Mouse (Mus musculus) T-helper 1 cell (primary cell): ENCODE data around the gene Pdgfa.

Source experiments
- in situ Hi-C: fragments of 300-600 bp; cut with MboI, MseI; formaldehyde crosslinking; loops from one replicate; pipeline ENCODE4 v1.15.1; 2025; ENCODE audit warnings: high pct_unique_total_duplicates

Gene Pdgfa

DNA sequence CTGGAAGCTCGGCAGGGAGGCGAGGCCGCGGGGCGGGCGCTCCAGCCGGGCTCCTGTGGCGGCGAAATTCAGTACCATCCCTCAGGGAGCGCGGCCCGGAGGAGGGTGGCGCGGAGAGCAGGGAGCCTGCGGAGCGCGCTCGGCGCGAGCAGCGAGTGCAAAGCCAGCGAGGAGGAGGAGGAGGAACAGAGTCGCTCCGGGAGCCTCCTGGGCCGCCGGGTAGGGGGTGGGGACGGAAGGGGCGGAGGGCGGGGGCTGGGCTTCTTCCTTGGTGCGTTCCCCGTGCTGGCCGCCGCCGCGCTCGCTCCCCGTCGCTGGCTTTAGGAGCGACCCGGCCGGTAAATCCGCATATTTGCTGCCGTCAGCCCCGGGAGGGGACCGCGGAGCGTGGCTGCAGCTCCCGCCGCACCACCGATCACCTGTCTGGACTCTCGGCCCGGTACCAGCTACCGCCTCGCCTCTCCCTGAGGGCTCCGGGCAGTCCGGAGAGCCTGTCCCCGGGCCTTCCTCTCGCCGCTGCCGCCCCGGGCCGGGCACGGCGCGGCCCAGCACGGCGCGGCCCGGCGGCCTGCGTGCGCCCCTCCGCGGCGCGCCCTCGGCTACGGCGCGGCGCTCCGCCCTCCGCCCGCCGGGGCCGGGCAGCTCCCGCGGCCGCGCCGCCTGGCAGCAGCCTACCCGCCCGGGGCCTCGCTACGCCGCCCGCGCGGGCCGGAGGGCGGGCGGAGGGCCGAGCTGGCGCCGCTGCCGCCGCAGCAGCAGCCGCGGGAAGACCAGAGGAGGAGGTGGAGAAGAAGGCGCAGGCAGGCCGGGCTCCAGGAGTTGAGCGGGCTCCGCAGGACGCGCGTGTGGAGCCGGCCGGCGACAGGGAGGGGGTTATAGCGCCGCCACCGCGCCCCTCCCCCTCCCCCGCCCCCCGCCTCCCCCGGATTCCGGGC is 2.1 kb downstream of the Pdgfa start:
- in situ Hi-C loops, result no loop called here

DNA sequence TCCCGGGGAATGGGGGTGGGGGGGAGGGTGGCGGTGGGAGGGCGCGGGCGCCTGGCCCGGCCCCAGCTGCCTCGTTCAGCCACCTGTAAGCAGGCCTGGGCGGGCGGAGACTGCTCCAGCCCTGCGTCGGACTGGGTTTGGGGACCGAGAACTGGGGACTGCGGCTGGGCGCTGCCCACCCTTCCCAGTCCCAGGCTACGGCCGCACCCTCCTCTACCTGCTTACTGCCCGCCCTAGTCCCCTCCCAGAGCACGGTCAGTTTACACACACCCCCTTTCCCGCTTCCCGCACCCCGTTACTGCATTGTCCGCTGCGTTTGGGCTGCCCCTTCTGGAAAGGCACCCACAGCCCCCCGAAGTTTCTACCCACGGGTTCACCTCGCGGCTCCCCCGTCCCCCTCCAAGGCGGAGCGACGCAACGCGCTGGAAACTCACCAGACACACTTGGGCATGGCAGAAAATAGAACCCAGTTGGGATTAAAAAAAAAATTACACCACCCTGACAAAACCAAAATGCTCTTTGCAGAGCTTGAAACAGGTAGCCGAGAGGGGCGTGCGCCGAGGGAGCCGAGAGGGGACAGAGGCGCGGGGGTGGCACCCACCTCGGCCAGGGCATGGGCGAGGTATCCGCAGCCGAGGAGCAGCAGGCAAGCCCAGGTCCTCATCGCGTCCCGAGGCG is 2.9 kb downstream of the Pdgfa start:
- in situ Hi-C loops, result no loop called here

DNA sequence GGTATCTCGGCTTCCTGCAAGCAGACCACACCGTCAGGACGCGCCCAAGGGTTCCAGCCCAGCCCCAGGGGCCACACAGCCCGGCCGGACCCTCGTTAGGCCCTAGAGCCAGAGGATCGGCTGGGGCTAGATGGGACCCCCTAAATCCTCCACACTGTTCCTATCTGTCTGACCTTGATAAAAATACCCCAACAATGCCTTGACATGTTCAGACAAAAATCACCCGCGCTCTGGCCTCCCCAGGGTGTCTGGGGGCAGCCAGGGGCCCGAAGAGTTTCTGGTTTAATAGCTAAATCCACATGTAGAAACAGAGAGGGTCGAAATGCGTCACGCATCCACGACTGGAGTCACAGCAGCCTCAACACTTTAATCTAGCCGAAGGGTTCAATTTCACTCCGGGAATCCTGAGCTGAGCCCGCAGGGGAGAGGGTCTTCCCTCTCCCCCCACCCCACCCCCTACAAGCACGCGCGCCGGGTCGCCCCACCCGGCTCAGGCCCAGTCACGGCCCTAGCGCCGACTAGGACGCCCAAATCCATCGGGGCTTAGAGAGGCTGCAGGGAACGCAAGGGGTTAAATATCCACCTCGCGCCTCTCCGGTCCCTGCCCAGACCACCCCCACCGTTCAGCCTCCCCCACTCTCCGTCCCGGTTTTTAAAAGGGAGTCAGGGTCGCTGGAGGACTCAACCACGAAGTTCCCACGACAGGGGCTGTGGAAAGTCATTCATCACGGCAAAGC is 3.6 kb downstream of the Pdgfa start:
- in situ Hi-C loops, result no loop called here

DNA sequence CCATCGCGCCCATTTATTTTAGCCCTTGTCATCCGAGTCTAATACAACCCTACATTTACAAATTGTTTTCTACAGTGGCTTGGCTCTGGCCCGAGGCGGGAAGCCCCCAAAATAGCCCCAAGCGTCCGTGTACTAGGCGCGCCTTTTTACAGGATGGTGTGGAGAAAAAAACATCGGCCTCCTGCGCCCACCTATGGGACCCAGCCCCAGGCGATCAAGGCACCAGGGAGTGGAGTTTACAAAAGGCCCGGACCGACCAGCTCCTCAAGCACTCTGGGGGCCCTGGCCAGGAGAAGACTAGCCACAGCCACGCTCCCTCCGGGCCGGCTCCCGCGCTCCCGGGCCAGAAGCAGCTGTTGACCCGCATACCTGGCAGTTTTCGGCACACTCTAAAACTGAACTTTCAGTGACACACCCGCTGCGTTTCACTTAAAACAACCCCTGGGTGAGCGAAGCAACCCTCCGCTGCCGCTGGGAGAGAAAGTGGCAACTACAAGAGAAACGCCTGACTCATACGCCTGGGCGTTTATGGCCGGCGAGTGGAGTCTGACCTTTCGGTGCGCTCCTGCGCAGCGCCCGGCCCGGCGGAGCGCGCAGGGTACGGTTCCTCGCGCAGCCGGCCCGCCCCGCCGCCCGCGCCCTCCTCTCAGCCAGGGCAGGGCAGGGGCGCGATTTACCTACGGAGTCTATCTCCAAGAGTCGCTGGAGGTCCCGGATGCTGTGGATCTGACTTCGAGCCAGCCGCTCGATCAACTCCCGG is 4.4 kb downstream of the Pdgfa start:
- in situ Hi-C loops, result no loop called here

DNA sequence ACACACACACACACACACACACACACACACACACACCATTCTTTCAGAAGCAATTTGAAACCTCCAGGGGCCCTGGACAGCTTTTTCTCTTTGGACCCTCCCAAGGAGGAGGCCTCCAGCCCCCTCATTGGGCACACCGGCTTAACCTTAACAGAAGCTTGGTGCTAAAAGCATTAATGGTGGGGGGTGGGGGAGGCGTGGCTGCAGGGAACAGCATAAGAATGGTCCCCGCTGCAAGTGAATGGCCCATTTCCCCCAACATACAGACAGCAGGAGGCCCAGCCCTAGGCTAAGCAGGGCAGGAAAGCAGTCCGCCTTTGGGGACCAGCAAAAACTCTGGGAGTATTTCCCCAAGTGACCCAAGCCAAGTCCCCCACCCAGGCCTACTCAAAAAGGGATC is 5.4 kb downstream of the Pdgfa start:
- in situ Hi-C loops, result no loop called here

DNA sequence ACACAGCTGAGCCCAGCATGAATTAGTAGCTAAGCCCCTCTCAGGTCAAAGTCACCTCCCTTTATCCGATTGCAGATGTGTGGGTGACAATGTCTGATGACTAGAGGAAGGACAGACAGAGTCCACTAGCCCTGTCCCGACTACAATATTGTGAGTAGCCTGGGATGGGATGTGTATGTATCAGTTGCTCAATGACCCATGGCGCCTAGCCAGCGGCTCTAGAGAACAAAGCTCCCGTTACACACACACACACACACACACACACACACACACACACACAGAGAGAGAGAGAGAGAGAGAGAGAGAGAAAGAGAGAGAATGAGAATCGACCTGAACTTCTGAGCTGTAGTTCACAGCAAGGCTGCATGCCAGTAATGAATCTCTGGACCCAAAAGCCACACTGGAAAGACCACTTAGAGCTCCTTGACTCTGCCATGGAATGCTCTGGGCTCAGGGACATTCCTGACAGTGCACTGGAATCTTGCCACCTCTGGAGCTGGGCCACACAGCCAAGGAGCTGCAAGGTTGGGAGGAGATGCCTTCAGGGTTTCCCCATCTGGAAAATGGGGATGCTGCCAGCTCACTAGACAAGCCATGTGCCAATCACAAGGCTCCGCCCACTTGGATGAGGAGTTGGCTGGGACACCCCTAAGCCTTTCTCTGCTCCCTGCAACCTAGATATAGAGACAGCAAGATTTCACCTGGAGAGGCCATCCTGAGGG is 6.3 kb downstream of the Pdgfa start:
- in situ Hi-C loops, result no loop called here

DNA sequence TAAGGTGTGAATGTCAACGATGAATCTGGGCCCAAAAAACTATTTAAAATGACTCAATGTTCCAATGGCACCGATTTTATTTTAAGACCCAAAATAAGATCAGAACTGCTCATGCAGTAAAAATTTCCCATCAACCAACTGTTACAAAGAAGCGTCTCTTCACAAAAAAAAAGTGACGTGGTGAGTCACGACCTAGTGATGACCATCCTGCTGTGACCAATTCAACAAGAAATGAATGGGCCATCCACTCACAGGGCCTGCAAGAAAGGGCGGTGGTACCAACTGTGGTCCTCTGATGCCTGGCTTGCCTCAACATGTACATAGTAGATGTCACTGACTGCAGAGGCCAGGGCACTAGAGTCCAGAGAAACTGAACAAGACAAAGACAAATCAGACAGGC is 7.6 kb downstream of the Pdgfa start:
- in situ Hi-C loops, result no loop called here

DNA sequence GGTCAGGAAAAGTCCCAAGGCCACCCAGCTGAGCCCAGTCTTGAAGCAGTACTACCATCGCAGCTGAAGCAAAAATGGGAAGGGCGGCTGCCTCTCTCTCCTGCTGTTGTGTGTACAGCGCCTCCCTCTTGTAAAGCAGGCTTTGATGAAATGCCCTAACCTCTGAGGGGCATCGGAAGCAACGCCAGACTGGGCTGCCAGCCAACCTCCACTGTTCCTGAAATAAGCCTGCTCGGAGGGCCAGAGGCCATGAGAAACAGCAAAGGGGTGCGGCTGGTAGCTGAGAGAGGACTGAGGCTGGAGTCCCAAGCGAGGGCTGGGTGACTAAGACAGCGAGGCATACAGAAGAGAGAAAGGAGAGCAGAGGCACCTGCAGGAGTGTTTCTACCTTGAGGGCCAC is 8.4 kb downstream of the Pdgfa start:
- in situ Hi-C loops, result no loop called here

DNA sequence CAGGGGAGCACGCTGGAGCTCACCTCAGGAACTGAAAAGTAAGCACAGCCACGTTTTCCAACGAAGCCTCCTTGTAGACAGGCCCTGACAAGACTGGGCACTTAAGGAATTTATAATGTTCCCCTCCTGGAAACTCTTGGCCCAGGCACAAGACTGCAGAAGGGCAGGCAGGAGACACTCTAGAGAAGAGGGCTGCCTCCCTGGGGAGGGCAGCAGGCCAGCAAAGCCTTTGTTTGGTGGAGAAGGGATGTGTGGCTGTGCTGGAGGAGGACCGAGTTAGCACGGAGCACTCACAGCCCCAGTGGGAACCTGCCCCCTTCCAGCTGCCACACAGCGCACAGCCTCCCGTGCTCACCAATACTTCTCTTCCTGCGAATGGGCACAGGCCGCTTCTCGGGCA is 9.2 kb downstream of the Pdgfa start:
- in situ Hi-C loops, result no loop called here

DNA sequence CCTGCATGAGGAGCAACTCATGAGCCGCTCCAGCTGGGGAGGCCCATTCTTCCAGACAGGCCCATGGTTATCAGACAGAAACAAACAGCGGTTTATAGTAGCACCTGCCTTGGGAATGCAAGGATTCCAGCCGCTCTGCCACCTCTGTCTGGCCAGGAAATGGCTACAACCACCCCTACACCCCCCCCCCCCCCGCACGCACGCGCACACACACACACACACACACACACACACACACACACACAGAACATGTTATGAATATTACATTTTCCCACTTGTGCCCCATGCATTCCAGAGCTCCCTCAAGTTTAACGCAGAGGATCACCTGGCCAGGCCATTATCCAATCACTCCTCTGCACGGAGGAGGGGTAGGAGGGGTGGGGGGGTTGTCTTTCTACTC is 15.2 kb downstream of the Pdgfa start:
- in situ Hi-C loops, result no loop called here

DNA sequence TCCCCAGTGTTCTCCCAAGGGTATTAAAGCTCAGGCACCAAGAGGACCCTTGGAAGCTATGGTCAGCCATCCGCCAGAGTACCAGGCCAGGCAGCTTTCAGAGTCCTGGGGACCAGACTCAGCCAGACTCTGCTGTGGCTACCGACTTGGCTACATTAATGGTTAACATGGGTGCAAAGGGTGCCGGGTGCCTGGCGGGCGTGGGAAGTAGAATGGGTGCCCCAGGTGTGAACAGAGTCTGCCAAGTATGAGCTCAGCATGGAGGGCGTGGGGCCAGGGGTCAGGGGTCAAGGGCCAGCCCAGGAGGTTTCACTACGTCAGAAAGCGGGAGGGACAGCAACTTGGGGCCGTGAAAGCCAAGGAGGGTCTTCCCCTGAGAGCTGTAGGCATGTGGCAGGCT is 16.6 kb downstream of the Pdgfa start:
- in situ Hi-C loops, result no loop called here

DNA sequence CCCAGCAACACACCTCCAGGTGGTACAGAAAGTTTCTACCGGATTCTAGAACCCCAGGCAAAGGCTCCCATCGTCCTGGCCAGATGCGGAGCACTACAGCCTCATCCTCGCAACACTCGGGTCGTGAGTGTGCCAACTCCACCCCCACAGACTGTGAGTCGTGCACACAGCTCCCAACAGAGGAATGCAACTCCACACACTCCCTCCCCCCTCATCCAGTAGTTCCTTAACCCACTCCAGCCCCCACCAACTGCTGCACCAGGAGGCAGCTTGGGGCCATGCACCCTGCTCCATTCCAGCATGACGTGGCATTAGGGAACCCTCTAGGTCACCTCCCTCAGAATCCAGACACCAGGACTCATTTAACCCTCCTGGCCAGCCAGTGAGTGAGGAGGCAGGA is 17.3 kb downstream of the Pdgfa start:
- in situ Hi-C loops, result no loop called here

DNA sequence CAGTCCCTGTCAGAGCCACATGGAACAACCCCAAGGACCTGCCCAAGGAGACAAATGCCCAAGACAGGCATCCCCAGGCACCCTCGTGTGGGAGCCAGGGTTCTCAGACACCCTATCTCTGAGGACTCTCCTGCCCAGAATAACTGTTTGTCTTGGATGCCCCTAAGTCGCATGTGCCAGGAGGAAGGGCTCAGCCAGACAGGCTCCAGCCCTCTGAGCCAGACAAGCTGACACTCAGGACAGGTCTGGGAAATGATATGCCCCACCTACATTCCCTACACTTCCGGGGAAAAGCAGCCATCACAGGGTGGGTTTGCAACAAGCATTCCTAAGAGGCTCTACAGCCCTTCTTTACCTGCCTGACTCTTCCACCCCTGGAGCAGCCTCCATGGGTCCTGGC is 19.4 kb downstream of the Pdgfa start:
- in situ Hi-C loops, result no loop called here

DNA sequence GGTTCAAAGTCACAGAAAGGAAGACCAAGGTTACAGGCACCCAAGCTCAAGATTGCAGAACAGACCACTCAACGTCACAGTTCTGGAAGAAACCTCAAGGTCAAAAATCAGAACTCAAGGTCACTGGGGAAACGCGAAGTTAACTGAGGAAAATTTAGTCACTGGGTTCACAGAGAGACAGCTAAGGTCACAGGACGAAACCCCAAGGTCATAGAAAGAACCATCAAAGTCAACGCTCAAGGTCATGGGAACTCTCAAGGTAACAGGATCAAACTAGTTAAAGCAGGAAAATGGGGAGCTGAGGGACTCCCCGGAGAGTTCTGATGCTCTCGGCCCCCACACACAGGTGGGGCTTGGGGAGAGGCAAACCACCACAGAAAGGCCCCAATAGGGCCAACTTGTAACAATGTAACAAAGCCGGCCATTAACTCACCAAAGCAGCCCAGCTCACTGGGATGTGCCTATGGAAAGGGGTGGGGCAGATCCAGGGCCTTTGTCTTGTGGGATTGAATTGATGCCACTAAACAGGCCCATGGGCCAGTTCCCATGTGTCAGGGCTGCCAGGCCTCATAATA is 22.2 kb downstream of the Pdgfa start:
- in situ Hi-C loops, result no loop called here

DNA sequence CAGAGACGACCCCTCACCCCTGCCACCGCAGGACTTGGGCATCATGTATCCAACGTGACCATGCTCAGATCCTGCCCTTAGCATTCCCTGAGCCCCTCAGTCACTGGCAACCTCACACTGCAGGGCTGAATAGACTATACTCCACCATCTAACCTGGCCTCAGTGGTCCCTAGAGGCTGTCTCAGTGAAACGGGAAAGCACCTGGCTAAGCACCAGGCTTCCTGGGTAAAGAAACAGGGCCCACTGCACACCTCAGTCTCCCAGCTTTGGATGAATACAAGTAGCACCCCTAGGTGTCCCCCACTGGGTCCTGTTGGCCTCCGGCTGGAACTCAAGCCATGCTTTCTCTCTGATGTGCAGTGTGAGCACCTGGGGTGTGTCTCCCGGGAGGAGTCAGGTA is 23.7 kb downstream of the Pdgfa start:
- in situ Hi-C loops, result no loop called here

DNA sequence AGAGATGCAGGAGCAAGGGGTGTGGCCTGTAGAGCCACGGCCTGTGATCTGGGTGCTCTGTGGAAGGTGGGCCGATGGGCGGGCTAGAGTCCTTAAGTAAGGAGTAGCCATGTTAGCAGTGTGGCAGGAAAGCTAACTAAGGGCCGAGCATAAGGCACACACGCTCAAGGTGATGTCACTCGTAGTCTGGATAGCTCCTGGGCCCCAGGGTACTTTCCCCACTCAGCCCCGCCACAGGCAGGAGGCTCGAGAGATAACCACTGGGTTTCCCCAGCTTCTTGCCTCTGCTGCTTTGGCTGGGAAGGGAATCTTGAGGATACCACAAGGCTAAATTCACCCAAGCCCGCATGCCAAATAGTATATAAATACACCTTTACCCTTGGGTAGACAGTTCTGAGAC is 25.8 kb downstream of the Pdgfa start:
- in situ Hi-C loops, result no loop called here

DNA sequence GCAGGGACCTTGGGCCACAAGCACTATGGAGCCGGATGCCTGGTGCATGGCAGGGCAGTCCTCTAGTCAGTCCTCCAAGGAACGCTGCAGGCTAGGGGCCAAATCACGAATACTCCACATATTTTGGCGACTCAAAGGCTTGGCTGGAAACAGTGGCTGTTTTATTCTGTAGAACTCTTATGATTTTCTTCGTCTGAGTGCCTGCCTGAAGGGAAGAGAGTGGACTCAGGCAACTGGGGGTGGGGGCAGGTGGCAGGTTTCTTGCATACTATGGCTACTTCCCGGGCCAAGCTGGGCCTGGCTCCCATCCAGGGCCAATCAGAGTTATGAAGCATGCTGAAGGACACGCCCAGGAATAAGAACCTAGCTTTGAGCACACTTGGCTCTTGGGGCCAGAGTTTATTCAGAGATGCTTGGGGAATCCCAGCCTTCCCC is 27.1 kb downstream of the Pdgfa start:
- in situ Hi-C loops, result no loop called here

DNA sequence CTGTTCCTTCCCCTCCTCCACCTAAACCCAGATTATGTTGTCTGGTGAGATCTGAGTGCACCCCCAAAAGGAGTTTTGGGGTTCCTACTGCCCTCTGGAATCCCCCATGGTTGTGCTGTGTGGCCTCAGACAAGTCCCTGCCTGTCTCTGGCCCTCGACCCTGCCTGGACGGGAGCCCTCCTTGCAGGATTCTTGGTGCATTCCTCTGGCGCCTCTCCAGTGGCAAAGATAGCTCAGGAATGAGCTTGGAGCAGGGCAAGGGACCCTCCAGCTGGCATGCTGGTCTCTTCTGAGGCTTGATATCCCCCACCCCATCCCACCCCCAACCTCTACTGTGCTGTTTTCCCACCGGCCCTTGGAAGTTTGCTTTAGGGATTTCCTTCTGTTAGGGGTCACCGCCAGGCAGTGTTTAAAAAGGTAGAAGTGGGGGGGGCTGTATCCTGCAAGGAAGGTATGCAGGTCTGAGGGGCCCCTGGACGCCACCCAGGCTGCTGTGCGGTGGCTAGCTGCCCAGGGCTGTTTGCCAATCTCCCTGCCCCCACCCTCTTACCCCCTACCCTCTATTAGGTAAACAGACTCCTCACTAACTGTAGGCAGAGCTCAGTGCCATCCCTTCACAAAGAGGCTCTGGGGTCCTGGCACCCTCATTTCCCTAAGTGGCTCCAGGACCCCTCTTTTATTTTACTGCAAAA is 31.0 kb downstream of the Pdgfa start:
- in situ Hi-C loops, result no loop called here

DNA sequence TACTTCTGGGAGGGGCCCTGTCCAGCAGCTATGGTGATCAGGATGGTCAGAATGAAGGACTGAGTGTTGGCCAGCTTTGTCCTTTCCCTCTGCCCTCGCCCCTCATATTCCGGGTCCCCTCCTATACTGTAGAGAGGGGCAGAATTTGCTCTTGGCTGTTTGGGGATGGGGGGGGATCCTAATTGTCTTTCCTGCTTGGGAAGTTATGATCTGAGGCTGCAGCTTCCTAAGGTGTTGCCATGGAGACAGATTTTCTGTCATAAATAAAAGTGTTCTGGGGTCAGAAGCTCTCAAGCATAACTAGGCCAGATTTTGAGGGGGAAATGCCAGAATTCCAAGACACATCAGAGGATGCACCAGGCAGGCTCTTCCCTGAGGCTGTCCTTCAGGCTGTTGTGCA is 31.6 kb downstream of the Pdgfa start:
- in situ Hi-C loops, result no loop called here

DNA sequence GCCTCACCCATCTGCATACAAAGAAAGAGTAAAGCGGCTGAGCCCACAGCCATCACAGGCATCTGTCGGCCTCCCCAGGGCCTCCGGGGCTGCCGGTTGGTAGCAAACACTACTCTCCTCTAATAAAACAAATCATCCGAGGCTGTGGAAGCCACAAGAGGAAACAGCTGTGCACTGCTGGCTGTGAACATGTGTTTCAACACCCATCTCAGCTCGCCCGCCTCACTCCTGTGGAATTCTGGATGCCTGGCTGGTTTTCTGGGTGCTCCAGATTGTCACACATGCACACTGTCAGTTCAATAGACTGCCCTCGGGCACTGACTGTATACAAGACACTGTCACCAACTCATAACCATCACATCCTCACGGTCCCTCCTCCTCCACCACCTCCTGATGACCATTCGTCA is 40.7 kb downstream of the Pdgfa start:
- in situ Hi-C loops, result no loop called here
